Mouse (Mus musculus) testis, adult 2 months (tissue): ENCODE measurements around the gene Btbd16.

Experiments
- CTCF ChIP-seq: fragments of 200-500 bp; IDR thresholded peaks from 2 replicates; pipeline ENCODE4 v1.5.1; 2012; ENCODE audit warnings: low read depth, mild to moderate bottlenecking, inconsistent platforms, low read length, moderate library complexity; ENCODE audit not compliant: control insufficient read depth, insufficient read depth, insufficient replicate concordance
- POLR2A ChIP-seq: fragments of 200-500 bp; IDR thresholded peaks from 2 replicates; pipeline ENCODE4 v1.6.1; 2012; ENCODE audit warnings: low read depth, mild to moderate bottlenecking, inconsistent platforms, low read length, moderate library complexity; ENCODE audit not compliant: control insufficient read depth

DNA sequence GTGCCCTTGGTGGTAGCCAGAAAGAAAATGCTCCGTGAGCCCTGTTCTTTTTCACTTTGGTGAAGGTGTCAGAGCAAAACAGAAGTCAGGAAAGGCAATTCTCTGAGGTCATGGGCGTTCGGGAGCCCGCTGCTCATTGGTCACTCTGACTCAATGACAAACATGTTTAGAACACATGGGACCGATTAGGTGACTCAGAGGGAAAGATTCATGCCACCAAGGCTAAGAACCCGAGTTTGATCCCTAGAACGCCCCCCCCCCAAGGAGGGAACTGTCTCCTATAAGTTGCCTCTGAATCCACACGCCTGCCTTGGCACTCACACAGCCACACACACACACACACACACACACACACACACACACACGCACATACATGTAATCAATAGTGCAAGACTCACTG, 19.8 kb downstream of the Btbd16 start:
- TF ChIP-seq POLR2A (no peak), CTCF (no peak)
